Mouse (Mus musculus) thymus, adult 2 months (tissue): ENCODE measurements around the gene Fam243. TPM values are rescaled to one million over a fixed set of nuclear protein-coding genes. Genes with fewer than 3 reads are reported as not detected.

Source experiments
- DNase-seq: peaks from one replicate; pipeline ENCODE4 v3.0.0; 2021
- H3K27ac ChIP-seq: fragments of 200-500 bp; 2 replicates; pipeline ENCODE4 v1.5.1; 2012; ENCODE audit warnings: low read length, control low read depth; ENCODE audit not compliant: control insufficient read depth, insufficient read depth
- H3K27me3 ChIP-seq: fragments of 200-500 bp; 2 replicates; pipeline ENCODE4 v1.6.1; 2012; ENCODE audit warnings: mild to moderate bottlenecking, low read length, moderate library complexity, mixed read lengths; ENCODE audit not compliant: control insufficient read depth, insufficient read depth
- H3K36me3 ChIP-seq: fragments of 200-500 bp; 2 replicates; pipeline ENCODE4 v1.6.1; 2012; ENCODE audit warnings: mild to moderate bottlenecking, low read length, moderate library complexity; ENCODE audit not compliant: control insufficient read depth, insufficient read depth
- H3K4me1 ChIP-seq: fragments of 200-500 bp; replicated peaks from 2 replicates; pipeline ENCODE4 v1.6.1; 2012; ENCODE audit warnings: low read length; ENCODE audit not compliant: control insufficient read depth, insufficient read depth
- H3K4me3 ChIP-seq: fragments of 200-500 bp; 2 replicates; pipeline ENCODE4 v1.5.1; 2012; ENCODE audit warnings: mild to moderate bottlenecking, low read length, control low read depth, moderate library complexity; ENCODE audit not compliant: control insufficient read depth, insufficient read depth
- CTCF ChIP-seq: fragments of 200-500 bp; IDR thresholded peaks from 2 replicates; pipeline ENCODE4 v1.5.1; 2012; ENCODE audit warnings: mild to moderate bottlenecking, control low read depth, low read length, moderate library complexity, borderline replicate concordance; ENCODE audit not compliant: control insufficient read depth, poor library complexity, insufficient read depth; ENCODE audit errors: extremely low read depth
- POLR2A ChIP-seq: fragments of 200-500 bp; IDR thresholded peaks from 2 replicates; pipeline ENCODE4 v1.6.1; 2012; ENCODE audit warnings: mild to moderate bottlenecking, low read length, control low read depth, moderate library complexity; ENCODE audit not compliant: control insufficient read depth, poor library complexity, insufficient read depth; ENCODE audit errors: extremely low read depth
- WGBS: fragments of 180-500 bp; shearing (Covaris S2); methylation state at CpG from one replicate; pipeline ENCODE4 v1.1.7; 2018; 5-methylcytosine and 5-hydroxymethylcytosine counted together
- polyA plus RNA-seq: library from polyadenylated mRNA; depleted of rRNA; stranded (reverse); fragments of >200 nt; gene quantifications from 2 replicates; pipeline ENCODE4 v1.2.3, GENCODE M21; 2012

Fam243 gene
- polyA plus RNA-seq, 1 experiment, result 0.03 TPM

GRCm38 (mm10) chr16:92309126-92309525 lies 12.1 kb downstream of the Fam243 start:
- Histone ChIP-seq H3K27ac (no peak overlapping the region), H3K4me3 (no peak overlapping the region), H3K27me3 (no peaks in the 10 kb centered on the region), H3K36me3 (peaks cover 3% of the 10 kb centered on the region; the same call in 1 of the 2 replicates), H3K4me1 (no peaks in the 10 kb centered on the region)
- TF ChIP-seq CTCF (no peak), POLR2A (no peak)
- DNase-seq, result no peak
- WGBS, result 94% methylated on average over 4 of the region's 4 CpGs

GRCm38 (mm10) chr16:92307947-92308346 lies 13.3 kb downstream of the Fam243 start:
- no peaks in the 10 kb centered on the region for H3K4me1 ChIP-seq
- WGBS, result 95% methylated on average over 3 of the region's 3 CpGs
- H3K27me3 ChIP-seq, result no peaks in the 10 kb centered on the region

GRCm38 (mm10) chr16:92305519-92305918 lies 15.7 kb downstream of the Fam243 start:
- H3K27ac ChIP-seq, result no peak overlapping the region
- TF ChIP-seq CTCF, result no peak
- TF ChIP-seq POLR2A, result no peak
- H3K4me3 ChIP-seq, result no peak overlapping the region
- H3K36me3 ChIP-seq, result peaks cover 3% of the 10 kb centered on the region; the same call in 1 of the 2 replicates
- peaks cover 14% of the 10 kb centered on the region for H3K4me1 ChIP-seq
- DNase-seq, result no peak
- H3K27me3 ChIP-seq, result no peaks in the 10 kb centered on the region
- WGBS, result 97% methylated on average over 2 of the region's 2 CpGs

More at GRCm38 (mm10) chr16:92307947-92308346, 13.3 kb downstream of the Fam243 start:
- peaks cover 3% of the 10 kb centered on the region; the same call in 1 of the 2 replicates for H3K36me3 ChIP-seq
- no peak overlapping the region for H3K27ac ChIP-seq
- DNase-seq, result no peak
- no peak overlapping the region for H3K4me3 ChIP-seq
- no peak for TF ChIP-seq CTCF
- TF ChIP-seq POLR2A, result no peak

DNA sequence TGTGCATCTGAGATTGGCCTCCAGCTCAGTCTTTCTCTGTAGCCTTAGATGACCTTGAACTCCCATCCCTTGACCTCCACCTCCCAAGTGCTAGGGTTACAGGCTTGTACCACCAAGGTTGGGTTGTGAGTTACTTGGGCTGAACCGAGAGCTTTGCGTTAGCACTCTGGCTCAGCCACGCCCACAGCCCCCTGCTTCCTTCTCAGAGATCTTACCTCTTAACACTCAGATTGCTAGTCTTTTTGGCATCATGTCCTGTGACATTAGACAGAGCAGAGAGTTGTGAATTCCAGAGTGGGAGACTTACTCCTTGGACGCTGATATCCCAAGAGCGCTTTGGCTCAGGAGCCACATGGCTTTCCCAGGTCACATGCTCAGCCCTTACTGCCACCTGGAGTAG lies 18.7 kb downstream of the Fam243 start:
- Histone ChIP-seq H3K27me3 (no peaks in the 10 kb centered on the region), H3K36me3 (peaks cover 3% of the 10 kb centered on the region; the same call in 1 of the 2 replicates), H3K4me1 (peaks cover 15% of the 10 kb centered on the region), H3K4me3 (no peak overlapping the region), H3K27ac (no peak overlapping the region)
- TF ChIP-seq CTCF (no peak), POLR2A (no peak)
- WGBS, result 88% methylated on average over 5 of the region's 5 CpGs
- no peak for DNase-seq

GRCm38 (mm10) chr16:92301989-92302388 lies 19.3 kb downstream of the Fam243 start:
- Histone ChIP-seq H3K27ac (no peak overlapping the region), H3K4me1 (peaks cover 15% of the 10 kb centered on the region)
- WGBS, result 54% methylated on average over 5 of the region's 5 CpGs

DNA sequence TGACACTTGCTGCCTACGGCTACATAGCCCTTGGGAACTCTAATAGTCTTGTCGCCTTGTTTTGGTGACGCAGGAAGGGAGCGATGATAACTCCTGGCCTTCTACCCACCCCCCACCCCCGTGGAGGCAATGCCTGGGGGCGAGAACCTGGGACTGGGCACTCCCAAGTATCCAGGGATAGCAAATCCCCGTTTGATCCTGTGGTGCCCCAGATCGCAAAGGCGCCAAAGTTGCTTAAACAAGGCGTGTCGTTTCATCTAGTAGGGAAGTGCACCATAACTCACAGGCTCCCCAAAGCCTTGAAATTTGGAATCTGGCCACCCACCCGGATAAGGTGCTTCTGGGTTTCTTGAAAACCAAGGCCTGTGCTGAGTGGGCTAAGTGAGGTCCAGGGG lies 19.8 kb downstream of the Fam243 start:
- peaks cover 15% of the 10 kb centered on the region for H3K4me1 ChIP-seq
- DNase-seq, result no peak
- TF ChIP-seq CTCF, result no peak
- no peak for TF ChIP-seq POLR2A
- 2% methylated on average over 12 of the region's 12 CpGs for WGBS
- no peaks in the 10 kb centered on the region for H3K36me3 ChIP-seq
- no peaks in the 10 kb centered on the region for H3K27me3 ChIP-seq
- H3K27ac ChIP-seq, result no peak overlapping the region
- H3K4me3 ChIP-seq, result peak overlapping the region; percentile 80

More at GRCm38 (mm10) chr16:92301989-92302388, 19.3 kb downstream of the Fam243 start:
- DNase-seq, result no peak
- Histone ChIP-seq H3K4me3 (peak overlapping the region; percentile 80; the same call in 1 of the 2 replicates), H3K27me3 (no peaks in the 10 kb centered on the region), H3K36me3 (peaks cover 3% of the 10 kb centered on the region; the same call in 1 of the 2 replicates)
- TF ChIP-seq CTCF (no peak), POLR2A (no peak)
